Mouse (Mus musculus): Measurements from ENCODE around the gene Ttyh3.

DNA sequence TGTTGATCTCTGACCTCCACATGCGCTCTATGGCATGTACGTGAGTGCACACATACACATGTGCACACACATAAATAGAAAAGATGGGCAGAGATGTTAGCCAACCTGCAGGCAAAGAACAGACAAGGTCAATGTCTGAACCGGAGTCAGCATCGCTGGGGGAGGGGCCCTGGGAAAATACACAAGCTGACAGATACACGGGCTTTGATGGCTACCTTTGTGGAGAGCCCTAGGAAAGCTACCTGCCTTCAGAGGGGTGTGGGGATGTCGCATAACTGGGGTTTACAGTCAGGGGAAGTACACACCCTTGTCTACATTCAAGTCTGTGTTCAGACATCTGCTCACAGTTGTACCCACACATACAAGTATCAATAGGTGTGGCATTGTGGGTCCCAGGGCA lies 10.3 kb downstream of the Ttyh3 start:
- TF ChIP-seq CTCF (IDR thresholded peaks at IDR 0.05) (no peak), EP300 (IDR thresholded peaks at IDR 0.05) (no peak)

Data from lung, postnatal 0 days (tissue).